Mouse (Mus musculus) kidney, postnatal 0 days (tissue): ENCODE data around the gene Gmpr2. TPM values are rescaled to one million over a fixed set of nuclear protein-coding genes. Genes with fewer than 3 reads are reported as not detected.

Source experiments
- ATAC-seq: fragments of 200-750 bp; cut with Nextera tagmentation; replicated peaks from 2 replicates; pipeline ENCODE4 v1.8.0; 2017; ENCODE audit warnings: low read depth, moderate number of reproducible peaks, moderate TSS enrichment, moderate library complexity; ENCODE audit not compliant: low FRiP score
- DNase-seq: peaks from one replicate; pipeline ENCODE4 v3.0.0-alpha.2; 2016; ENCODE audit warnings: low spot score
- H3K27ac ChIP-seq: fragments of 300-500 bp; sonication (generic); 2 replicates; pipeline ENCODE4 v1.5.1; 2014; ENCODE audit warnings: mild to moderate bottlenecking
- H3K27me3 ChIP-seq: fragments of 300-500 bp; sonication (generic); 2 replicates; pipeline ENCODE4 v1.6.1; 2014; ENCODE audit warnings: low read length, mixed read lengths; ENCODE audit not compliant: insufficient read depth
- H3K36me3 ChIP-seq: fragments of 300-500 bp; sonication (generic); 2 replicates; pipeline ENCODE4 v1.6.1; 2014; ENCODE audit warnings: low read length, mixed read lengths; ENCODE audit not compliant: insufficient read depth
- H3K4me1 ChIP-seq: fragments of 300-500 bp; sonication (generic); replicated peaks from 2 replicates; pipeline ENCODE4 v1.6.1; 2014; ENCODE audit warnings: antibody characterized with exemption, low read length, mixed read lengths; ENCODE audit not compliant: insufficient read depth
- H3K4me2 ChIP-seq: fragments of 300-500 bp; sonication (generic); 2 replicates; pipeline ENCODE4 v1.6.1; 2014; ENCODE audit warnings: mild to moderate bottlenecking, low read length, moderate library complexity, mixed read lengths
- H3K4me3 ChIP-seq: fragments of 300-500 bp; sonication (generic); replicated peaks from 2 replicates; pipeline ENCODE4 v1.5.1; 2014; ENCODE audit warnings: low read depth, low read length
- H3K9ac ChIP-seq: fragments of 300-500 bp; sonication (generic); 2 replicates; pipeline ENCODE4 v1.6.1; 2014; ENCODE audit warnings: low read depth, low read length
- H3K9me3 ChIP-seq: fragments of 300-500 bp; sonication (generic); replicated peaks from 2 replicates; pipeline ENCODE4 v1.6.1; 2016; ENCODE audit warnings: low read length, inconsistent platforms, mixed read lengths
- CTCF ChIP-seq: IDR thresholded peaks from 2 replicates; pipeline ENCODE4 v1.5.1; 2016; ENCODE audit warnings: antibody characterized with exemption, low read depth, mild to moderate bottlenecking, moderate library complexity
- WGBS: fragments of 180-500 bp; shearing (Covaris S2); extraction: QIAGEN DNeasy Blood & Tissue Kit; methylation state at CpG from one replicate; pipeline ENCODE4 v1.1.7; 2014; 5-methylcytosine and 5-hydroxymethylcytosine counted together
- polyA plus RNA-seq: library from polyadenylated mRNA; unstranded; fragments of >200 nt; fragmentation: Nextera tagmentation; extraction: Ambion mirVana; gene quantifications from 2 replicates; pipeline ENCODE4 v1.2.1, GENCODE M21; 2015

The Gmpr2 gene
- polyA plus RNA-seq, 1 experiment from 2014 or later, result 48.2 TPM

GRCm38 (mm10) chr14:55724411-55724871 is 52.7 kb downstream of the Gmpr2 start:
- DNase-seq, result no peak
- Histone ChIP-seq H3K4me1 (no peaks in the 10 kb centered on the region), H3K9me3 (no peaks in the 10 kb centered on the region), H3K27me3 (no peaks in the 10 kb centered on the region), H3K9ac (no peak overlapping the region), H3K27ac (no peak overlapping the region), H3K4me2 (no peak overlapping the region), H3K36me3 (no peaks in the 10 kb centered on the region), H3K4me3 (no peak overlapping the region)
- WGBS, result 46% methylated on average over 8 of the region's 8 CpGs
- ATAC-seq, result no peak
- TF ChIP-seq CTCF, result no peak

- no peak overlapping the region for H3K4me2 ChIP-seq
- no peak overlapping the region for H3K9ac ChIP-seq
- ATAC-seq (no peak), DNase-seq (no peak)
- TF ChIP-seq CTCF, result no peak
- no peak overlapping the region for H3K4me3 ChIP-seq
- no peaks in the 10 kb centered on the region for H3K36me3 ChIP-seq
- H3K27ac ChIP-seq, result no peak overlapping the region
- H3K9me3 ChIP-seq, result no peaks in the 10 kb centered on the region
- no peaks in the 10 kb centered on the region for H3K27me3 ChIP-seq
- H3K4me1 ChIP-seq, result no peaks in the 10 kb centered on the region
Observed at GRCm38 (mm10) chr14:55726261-55726660, 54.5 kb downstream of the Gmpr2 start.

GRCm38 (mm10) chr14:55727889-55728685 is 56.3 kb downstream of the Gmpr2 start:
- Histone ChIP-seq H3K27me3 (no peaks in the 10 kb centered on the region), H3K4me2 (no peak overlapping the region), H3K36me3 (no peaks in the 10 kb centered on the region), H3K4me3 (no peak overlapping the region), H3K9me3 (no peaks in the 10 kb centered on the region), H3K4me1 (no peaks in the 10 kb centered on the region), H3K9ac (no peak overlapping the region), H3K27ac (no peak overlapping the region)
- WGBS, result 64% methylated on average over 8 of the region's 8 CpGs
- no peak for TF ChIP-seq CTCF
- ATAC-seq, result no peak
- DNase-seq, result no peak

Other genes with a start within 250 kb of the Gmpr2 start
- gene Dhrs4, start 193.2 kb upstream of the Gmpr2 start, polyA plus RNA-seq, result 130 and 144 TPM in 2 replicates
- gene Carmil3, start 181.3 kb upstream of the Gmpr2 start, polyA plus RNA-seq, result 0.96 and 0.98 TPM in 2 replicates
- gene Cpne6, start 161.5 kb upstream of the Gmpr2 start, polyA plus RNA-seq, result 0.19 and 0.28 TPM in 2 replicates
- gene Nrl, start 147.0 kb upstream of the Gmpr2 start, polyA plus RNA-seq, result not detected in 2 replicates
- 38.2 and 42.2 TPM in 2 replicates for gene Pck2, start 131.7 kb upstream of the Gmpr2 start, polyA plus RNA-seq
- gene Dcaf11, start 111.9 kb upstream of the Gmpr2 start, polyA plus RNA-seq, result 109 and 116 TPM in 2 replicates
- 1.7 and 2.2 TPM in 2 replicates for gene A730061H03Rik, start 111.5 kb upstream of the Gmpr2 start, polyA plus RNA-seq
- 13.0 and 13.3 TPM in 2 replicates for gene Fitm1, start 96.3 kb upstream of the Gmpr2 start, polyA plus RNA-seq
- gene Psme1, start 93.8 kb upstream of the Gmpr2 start, polyA plus RNA-seq, result 179 and 181 TPM in 2 replicates
- 14.3 and 16.6 TPM in 2 replicates for gene Emc9, start 86.6 kb upstream of the Gmpr2 start, polyA plus RNA-seq
- 281 and 286 TPM in 2 replicates for gene Psme2, start 80.8 kb upstream of the Gmpr2 start, polyA plus RNA-seq
- 17.9 TPM in 2 replicates for gene Rnf31, start 80.2 kb upstream of the Gmpr2 start, polyA plus RNA-seq
- 24.2 and 27.4 TPM in 2 replicates for gene Irf9, start 68.4 kb upstream of the Gmpr2 start, polyA plus RNA-seq
- gene Rec8, start 53.9 kb upstream of the Gmpr2 start, polyA plus RNA-seq, result 12.7 and 14.9 TPM in 2 replicates
- 58.5 and 68.7 TPM in 2 replicates for gene Ipo4, start 36.0 kb upstream of the Gmpr2 start, polyA plus RNA-seq
- 1.8 and 3.0 TPM in 2 replicates for gene Gm49378, start 34.0 kb upstream of the Gmpr2 start, polyA plus RNA-seq
- 108 and 118 TPM in 2 replicates for gene Tm9sf1, start 28.1 kb upstream of the Gmpr2 start, polyA plus RNA-seq
- gene Tssk4, start 21.8 kb upstream of the Gmpr2 start, polyA plus RNA-seq, result 0.47 and 1.1 TPM in 2 replicates
- 48.8 and 56.0 TPM in 2 replicates for gene Mdp1, start 11.4 kb upstream of the Gmpr2 start, polyA plus RNA-seq
- 508 and 548 TPM in 2 replicates for gene Nedd8, start 183 bp downstream of the Gmpr2 start, polyA plus RNA-seq
- 24.6 and 29.0 TPM in 2 replicates for gene Tinf2, start 9.9 kb downstream of the Gmpr2 start, polyA plus RNA-seq
- 5.9 and 7.6 TPM in 2 replicates for gene Tgm1, start 42.0 kb downstream of the Gmpr2 start, polyA plus RNA-seq
- gene Rabggta, start 50.3 kb downstream of the Gmpr2 start, polyA plus RNA-seq, result 39.9 and 43.2 TPM in 2 replicates
- 122 and 127 TPM in 2 replicates for gene Dhrs1, start 73.7 kb downstream of the Gmpr2 start, polyA plus RNA-seq
- 26.2 and 26.5 TPM in 2 replicates for gene Nop9, start 73.8 kb downstream of the Gmpr2 start, polyA plus RNA-seq
- 50.0 and 51.0 TPM in 2 replicates for gene Cideb, start 86.5 kb downstream of the Gmpr2 start, polyA plus RNA-seq
- gene Ltb4r2, start 89.5 kb downstream of the Gmpr2 start, polyA plus RNA-seq, result 0.68 and 0.75 TPM in 2 replicates
- gene Ltb4r1, start 94.0 kb downstream of the Gmpr2 start, polyA plus RNA-seq, result 0.47 and 0.71 TPM in 2 replicates
- 10.0 and 10.6 TPM in 2 replicates for gene Adcy4, start 112.2 kb downstream of the Gmpr2 start, polyA plus RNA-seq
- 20.4 and 24.7 TPM in 2 replicates for gene Ripk3, start 116.9 kb downstream of the Gmpr2 start, polyA plus RNA-seq
- 16.8 and 19.7 TPM in 2 replicates for gene Nfatc4, start 151.2 kb downstream of the Gmpr2 start, polyA plus RNA-seq
- 8.4 and 8.9 TPM in 2 replicates for gene Nynrin, start 182.1 kb downstream of the Gmpr2 start, polyA plus RNA-seq
- 0.20 and 0.28 TPM in 2 replicates for gene Cbln3, start 212.5 kb downstream of the Gmpr2 start, polyA plus RNA-seq
- 8.1 and 9.8 TPM in 2 replicates for gene Khnyn, start 213.0 kb downstream of the Gmpr2 start, polyA plus RNA-seq
- 85.3 and 86.0 TPM in 2 replicates for gene Sdr39u1, start 228.4 kb downstream of the Gmpr2 start, polyA plus RNA-seq